Mouse (Mus musculus) neural tube, embryonic 11.5 days (tissue): Measurements from ENCODE around the gene Foxp1. TPM values are rescaled to one million over a fixed set of nuclear protein-coding genes. Genes with fewer than 3 reads are reported as not detected.

Experiments
- ATAC-seq: fragments of 200-750 bp; cut with Nextera tagmentation; 2 replicates; pipeline ENCODE4 v1.8.0; 2017; ENCODE audit warnings: moderate number of reproducible peaks, mild to moderate bottlenecking, moderate TSS enrichment, moderate library complexity; ENCODE audit not compliant: insufficient read depth, low FRiP score, low TSS enrichment
- DNase-seq: peaks from one replicate; pipeline ENCODE4 v3.0.0-alpha.2; 2015; ENCODE audit warnings: low spot score
- H3K27ac ChIP-seq: fragments of 300-500 bp; sonication (generic); 2 replicates; pipeline ENCODE4 v1.5.1; 2014; ENCODE audit warnings: low read depth, mild to moderate bottlenecking, low read length
- H3K27me3 ChIP-seq: fragments of 300-500 bp; sonication (generic); 2 replicates; pipeline ENCODE4 v1.6.1; 2014; ENCODE audit warnings: mild to moderate bottlenecking, low read length, mixed read lengths; ENCODE audit not compliant: control insufficient read depth, insufficient read depth
- H3K36me3 ChIP-seq: fragments of 300-500 bp; sonication (generic); 2 replicates; pipeline ENCODE4 v1.6.1; 2014; ENCODE audit warnings: mild to moderate bottlenecking, low read length, moderate library complexity, mixed read lengths; ENCODE audit not compliant: control insufficient read depth, insufficient read depth
- H3K4me1 ChIP-seq: fragments of 300-500 bp; sonication (generic); 2 replicates; pipeline ENCODE4 v1.6.1; 2014; ENCODE audit warnings: low read length, mixed read lengths; ENCODE audit not compliant: control insufficient read depth, insufficient read depth
- H3K4me2 ChIP-seq: fragments of 300-500 bp; sonication (generic); 2 replicates; pipeline ENCODE4 v1.6.1; 2014; ENCODE audit warnings: low read depth, mild to moderate bottlenecking, moderate library complexity
- H3K4me3 ChIP-seq: fragments of 300-500 bp; sonication (generic); 2 replicates; pipeline ENCODE4 v1.5.1; 2014; ENCODE audit warnings: low read depth, low read length
- H3K9ac ChIP-seq: fragments of 300-500 bp; sonication (generic); 2 replicates; pipeline ENCODE4 v1.6.1; 2014; ENCODE audit warnings: mild to moderate bottlenecking, low read length
- H3K9me3 ChIP-seq: fragments of 300-500 bp; sonication (generic); 2 replicates; pipeline ENCODE4 v1.6.1; 2016; ENCODE audit warnings: low read length; ENCODE audit not compliant: control insufficient read depth
- WGBS: fragments of 180-500 bp; shearing (Covaris S2); extraction: QIAGEN DNeasy Blood & Tissue Kit; methylation state at CpG from one replicate; pipeline ENCODE4 v1.1.7; 2014; 5-methylcytosine and 5-hydroxymethylcytosine counted together
- polyA plus RNA-seq: library from polyadenylated mRNA; unstranded; fragments of >200 nt; fragmentation: Nextera tagmentation; extraction: Ambion mirVana; gene quantifications from 2 replicates; pipeline ENCODE4 v1.2.1, GENCODE M21; 2014

Foxp1 gene
- polyA plus RNA-seq, 1 experiment from 2014 or later: 116 TPM

GRCm38 (mm10) chr6:99093856-99094255 lies 428.7 kb downstream of the Foxp1 start:
- peaks cover 24% of the 10 kb centered on the region for H3K4me1 ChIP-seq
- WGBS: 16% methylated on average over 2 of the region's 2 CpGs

GRCm38 (mm10) chr6:99093208-99093607 lies 429.3 kb downstream of the Foxp1 start:
- no peak overlapping the region for H3K9ac ChIP-seq
- no peak overlapping the region for H3K27ac ChIP-seq
- H3K36me3 ChIP-seq: no peaks in the 10 kb centered on the region
- H3K4me2 ChIP-seq: no peak overlapping the region
- no peaks in the 10 kb centered on the region for H3K27me3 ChIP-seq
- WGBS: 48% methylated on average over 5 of the region's 5 CpGs
- H3K4me1 ChIP-seq: peaks cover 24% of the 10 kb centered on the region
- no peak overlapping the region for H3K4me3 ChIP-seq
- H3K9me3 ChIP-seq: no peaks in the 10 kb centered on the region
- no peak for DNase-seq
- ATAC-seq: no peak

More at GRCm38 (mm10) chr6:99093856-99094255, 428.7 kb downstream of the Foxp1 start:
- Histone ChIP-seq H3K9me3 (no peaks in the 10 kb centered on the region), H3K4me3 (no peak overlapping the region), H3K36me3 (no peaks in the 10 kb centered on the region), H3K27ac (no peak overlapping the region), H3K9ac (no peak overlapping the region), H3K27me3 (no peaks in the 10 kb centered on the region), H3K4me2 (no peak overlapping the region)
- ATAC-seq (no peak), DNase-seq (no peak)

- ATAC-seq (no peak), DNase-seq (no peak)
- H3K9ac ChIP-seq: no peak overlapping the region
These were observed 430.7 kb downstream of the Foxp1 start for GRCm38 (mm10) chr6:99091799-99092198.

GRCm38 (mm10) chr6:99087598-99087997 lies 434.9 kb downstream of the Foxp1 start:
- DNase-seq (no peak), ATAC-seq (no peak)
- 78% methylated on average over 7 of the region's 7 CpGs for WGBS
- H3K9me3 ChIP-seq: no peaks in the 10 kb centered on the region
- no peaks in the 10 kb centered on the region for H3K36me3 ChIP-seq
- H3K4me3 ChIP-seq: no peak overlapping the region
- no peak overlapping the region for H3K27ac ChIP-seq
- H3K4me1 ChIP-seq: no peaks in the 10 kb centered on the region
- H3K9ac ChIP-seq: no peak overlapping the region
- H3K4me2 ChIP-seq: no peak overlapping the region
- no peaks in the 10 kb centered on the region for H3K27me3 ChIP-seq

More at GRCm38 (mm10) chr6:99091799-99092198, 430.7 kb downstream of the Foxp1 start:
- Histone ChIP-seq H3K4me2 (no peak overlapping the region), H3K27me3 (no peaks in the 10 kb centered on the region), H3K4me3 (no peak overlapping the region), H3K9me3 (no peaks in the 10 kb centered on the region), H3K36me3 (no peaks in the 10 kb centered on the region), H3K27ac (no peak overlapping the region), H3K4me1 (peaks cover 22% of the 10 kb centered on the region)
- 89% methylated on average over 2 of the region's 2 CpGs for WGBS

GRCm38 (mm10) chr6:99084956-99085355 lies 437.6 kb downstream of the Foxp1 start:
- H3K9me3 ChIP-seq: no peaks in the 10 kb centered on the region
- H3K36me3 ChIP-seq: no peaks in the 10 kb centered on the region
- ATAC-seq (no peak), DNase-seq (no peak)
- no peak overlapping the region for H3K27ac ChIP-seq
- no peak overlapping the region for H3K4me2 ChIP-seq
- no peak overlapping the region for H3K9ac ChIP-seq
- 89% methylated on average over 4 of the region's 4 CpGs for WGBS
- H3K4me1 ChIP-seq: 0 out of 2 replicates have a peak, but pooled peaks cover 5% of the 10 kb centered on the region
- no peaks in the 10 kb centered on the region for H3K27me3 ChIP-seq
- H3K4me3 ChIP-seq: no peak overlapping the region

GRCm38 (mm10) chr6:99081259-99081658 lies 441.3 kb downstream of the Foxp1 start:
- ATAC-seq (no peak), DNase-seq (no peak)
- WGBS: 47% methylated on average over 5 of the region's 5 CpGs
- 0 out of 2 replicates have a peak, but pooled peaks cover 7% of the 10 kb centered on the region for H3K4me1 ChIP-seq
- H3K36me3 ChIP-seq: no peaks in the 10 kb centered on the region
- no peak overlapping the region for H3K9ac ChIP-seq
- no peak overlapping the region for H3K4me3 ChIP-seq
- no peaks in the 10 kb centered on the region for H3K27me3 ChIP-seq
- H3K9me3 ChIP-seq: no peaks in the 10 kb centered on the region
- peak overlapping the region; percentile 27; the same call in 1 of the 2 replicates for H3K27ac ChIP-seq
- no peak overlapping the region for H3K4me2 ChIP-seq

- Histone ChIP-seq H3K9ac (no peak overlapping the region), H3K4me3 (no peak overlapping the region), H3K4me2 (no peak overlapping the region), H3K36me3 (peaks cover 6% of the 10 kb centered on the region), H3K27me3 (no peaks in the 10 kb centered on the region), H3K27ac (no peak overlapping the region), H3K9me3 (no peaks in the 10 kb centered on the region; the same call in 1 of the 2 replicates), H3K4me1 (0 out of 2 replicates have a peak, but pooled peaks cover 7% of the 10 kb centered on the region)
- no peak for ATAC-seq
- WGBS: 40% methylated on average over 10 of the region's 10 CpGs
- no peak for DNase-seq
These were observed 443.3 kb downstream of the Foxp1 start for GRCm38 (mm10) chr6:99079041-99079835.

- WGBS: 96% methylated on average over 4 of the region's 4 CpGs
- H3K4me3 ChIP-seq: no peak overlapping the region
- H3K36me3 ChIP-seq: peaks cover 6% of the 10 kb centered on the region
- DNase-seq (no peak), ATAC-seq (no peak)
- H3K4me1 ChIP-seq: peaks cover 12% of the 10 kb centered on the region; the same call in 1 of the 2 replicates
- no peaks in the 10 kb centered on the region; the same call in 1 of the 2 replicates for H3K9me3 ChIP-seq
- no peak overlapping the region for H3K9ac ChIP-seq
- H3K27me3 ChIP-seq: no peaks in the 10 kb centered on the region
- H3K27ac ChIP-seq: no peak overlapping the region
- no peak overlapping the region for H3K4me2 ChIP-seq
These were observed 444.4 kb downstream of the Foxp1 start for GRCm38 (mm10) chr6:99078089-99078488.
